Mouse (Mus musculus): ENCODE results near the gene Dpyd.

Dpyd gene

DNA sequence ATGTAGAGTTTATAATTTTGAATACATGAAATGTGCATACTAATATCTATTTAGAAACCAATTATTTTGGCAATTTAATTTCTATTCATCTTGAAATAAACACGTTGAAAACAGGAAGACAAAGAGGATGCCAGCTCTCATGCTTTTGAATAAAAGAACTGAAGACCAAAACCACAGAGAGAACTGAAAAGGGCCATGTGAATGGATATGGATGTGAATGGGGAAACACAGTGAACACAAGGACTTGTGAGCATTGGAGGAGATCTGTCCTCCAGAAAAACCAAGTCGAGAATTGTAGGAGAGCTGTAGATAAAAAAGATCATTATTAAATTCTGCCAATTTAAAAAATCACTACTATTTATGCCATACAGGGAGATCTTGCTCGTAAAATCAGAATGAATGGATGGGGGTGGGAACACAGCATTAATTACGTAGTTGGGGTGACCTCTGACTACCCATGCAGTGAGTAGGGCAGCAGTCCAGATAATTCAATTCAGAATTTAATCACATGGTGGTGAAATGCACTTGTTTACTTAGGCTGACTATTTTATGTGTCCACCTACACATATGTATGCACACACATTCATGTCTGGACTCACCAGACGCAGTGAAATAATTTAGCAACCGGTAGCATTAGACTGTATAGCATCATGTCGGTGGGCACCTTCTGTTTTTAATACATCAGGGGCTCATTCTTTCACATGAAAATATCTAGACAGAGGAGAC, 114.3 kb downstream of the Dpyd start:
- no peak for ATAC-seq (ENCODE audit: low TSS enrichment)

DNA sequence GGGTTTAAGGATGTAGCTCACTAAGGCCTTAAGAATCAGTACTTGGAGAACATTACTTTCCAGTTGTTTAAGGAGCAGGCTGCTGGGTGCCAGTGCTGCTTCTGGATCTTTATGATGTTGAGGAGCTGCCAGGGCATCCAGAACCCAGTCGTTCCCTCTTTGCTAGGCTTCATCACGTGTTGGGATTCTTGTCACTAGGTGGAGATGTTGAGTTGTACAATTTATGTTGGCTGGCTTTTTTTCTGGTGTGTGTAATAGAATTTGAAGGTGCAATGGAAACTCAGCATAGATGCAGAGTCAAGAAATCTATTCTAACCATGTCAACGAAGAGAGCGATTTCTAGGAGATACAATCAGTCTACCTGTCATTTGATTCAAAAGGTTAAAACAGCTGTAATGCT, 118.9 kb downstream of the Dpyd start:
- ATAC-seq (ENCODE audit: low TSS enrichment) = no peak

DNA sequence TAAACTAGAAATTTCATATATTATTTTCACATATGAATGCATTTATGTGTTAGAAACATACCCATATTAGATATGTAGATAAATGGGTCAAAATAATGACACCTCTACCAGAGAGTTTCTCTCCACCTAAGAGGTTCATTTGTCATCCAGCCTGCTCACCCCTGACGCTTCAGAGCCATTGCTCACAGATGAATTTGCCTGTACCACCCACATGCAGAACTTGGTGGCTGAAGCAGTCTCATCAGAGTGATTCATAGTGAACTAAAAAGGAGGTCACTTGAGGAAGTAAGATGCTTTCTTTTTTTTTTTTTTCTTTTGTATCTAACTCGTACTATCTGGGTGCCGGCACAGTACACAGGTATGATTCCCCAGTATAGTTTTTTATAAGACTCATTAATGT, 188.3 kb downstream of the Dpyd start:
- ATAC-seq (ENCODE audit: low TSS enrichment) = peak; percentile 89

DNA sequence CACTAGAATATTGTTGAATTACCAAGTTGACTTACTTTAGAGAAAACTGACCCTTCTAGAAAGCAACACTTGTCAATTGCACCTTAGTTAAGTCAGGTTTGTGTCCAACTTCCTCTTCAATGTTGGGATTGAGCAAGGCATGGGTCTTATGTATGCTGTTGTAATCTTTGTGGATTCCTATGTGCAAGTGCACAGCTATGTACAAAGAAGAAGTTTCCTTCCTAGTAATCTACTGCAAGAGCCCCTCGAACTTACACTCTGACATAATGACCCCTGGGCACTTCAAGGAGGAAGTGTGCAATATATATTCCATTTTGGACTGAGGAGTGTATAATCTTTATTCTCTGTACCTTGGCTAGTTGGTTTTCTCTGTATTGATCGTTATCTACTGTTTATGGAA, 191.7 kb downstream of the Dpyd start:
- ATAC-seq (ENCODE audit: low TSS enrichment) = no peak

DNA sequence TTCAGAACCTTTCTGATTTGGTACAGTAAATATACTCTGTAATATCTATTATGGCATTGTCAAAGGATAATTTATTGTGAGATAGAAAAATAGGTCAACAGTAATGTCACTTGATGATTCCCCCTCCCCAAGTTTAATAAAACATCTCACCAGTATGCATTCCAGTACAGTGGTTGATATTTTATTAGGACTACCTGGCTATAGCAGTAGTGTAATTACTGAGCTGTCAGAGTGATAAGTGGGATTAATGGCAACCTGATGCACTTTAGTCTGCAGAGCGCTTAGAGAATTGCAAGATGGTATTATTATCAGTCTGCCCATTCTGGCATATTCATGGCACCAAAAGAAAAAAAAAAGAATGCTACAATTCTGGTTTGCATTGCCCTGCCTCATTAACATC, 194.2 kb downstream of the Dpyd start:
- no peak for ATAC-seq (ENCODE audit: low TSS enrichment)

DNA sequence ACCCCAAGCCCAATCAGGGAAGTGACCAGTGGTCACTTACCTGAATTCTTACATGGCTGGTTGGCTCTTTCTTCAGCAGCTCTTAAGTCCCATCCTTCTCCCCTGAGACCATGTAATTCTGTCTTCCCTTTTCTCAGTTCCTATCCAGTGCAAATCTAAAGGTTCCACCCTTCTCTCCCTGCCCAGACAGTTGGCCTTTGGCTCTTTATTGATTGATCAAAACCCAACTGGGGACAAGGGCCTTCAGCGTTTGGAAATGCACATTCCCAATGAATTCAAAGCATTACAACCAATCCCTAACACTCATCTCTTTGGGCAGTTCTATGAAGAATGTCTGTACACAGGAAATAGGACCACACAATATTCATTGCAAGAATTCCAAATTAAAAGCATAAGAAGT, 251.0 kb downstream of the Dpyd start:
- ATAC-seq (ENCODE audit: low TSS enrichment) = no peak

DNA sequence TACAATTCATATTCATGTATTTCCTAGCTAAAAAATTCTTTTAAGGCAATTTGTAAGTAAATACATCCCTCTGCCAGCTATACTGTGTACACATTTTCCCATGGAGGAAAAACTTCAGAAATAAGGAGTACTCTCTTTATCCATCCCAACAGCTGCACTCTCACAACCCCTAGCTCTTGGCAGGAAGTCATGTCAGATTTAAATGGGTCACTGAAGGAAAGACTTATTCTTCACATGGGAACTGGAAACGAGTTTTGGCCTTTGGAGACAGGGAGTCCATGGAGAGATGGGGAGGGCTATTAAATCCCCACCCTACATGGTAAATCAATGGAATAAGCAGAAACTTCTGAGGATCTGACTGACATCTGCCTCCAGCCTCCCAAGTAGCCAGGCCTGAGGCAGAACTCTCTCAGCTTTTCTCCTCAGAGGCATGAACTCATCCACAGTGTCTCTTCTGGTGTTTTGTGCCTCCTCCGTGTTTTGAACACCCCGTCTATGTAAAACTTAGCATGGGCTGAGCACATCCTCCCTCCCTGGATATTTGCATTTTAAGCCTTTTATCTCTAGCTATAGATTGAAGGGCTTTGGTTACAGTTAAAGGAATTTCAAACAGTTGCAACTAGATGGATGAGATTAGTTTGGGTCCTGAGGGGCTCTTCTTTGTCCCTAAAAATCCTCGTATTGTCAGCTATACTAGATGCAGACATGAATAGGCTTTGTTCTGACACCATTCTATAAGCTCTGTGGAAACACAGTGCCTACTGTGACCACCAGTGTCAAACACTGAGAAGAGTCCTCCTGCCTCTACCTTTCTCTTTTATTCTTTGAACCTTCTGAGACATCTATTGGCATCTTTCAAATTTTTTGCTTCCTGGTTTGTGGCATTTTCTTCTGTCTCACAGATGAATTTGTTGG, 288.9 kb downstream of the Dpyd start:
- no peak for ATAC-seq (ENCODE audit: low TSS enrichment)

DNA sequence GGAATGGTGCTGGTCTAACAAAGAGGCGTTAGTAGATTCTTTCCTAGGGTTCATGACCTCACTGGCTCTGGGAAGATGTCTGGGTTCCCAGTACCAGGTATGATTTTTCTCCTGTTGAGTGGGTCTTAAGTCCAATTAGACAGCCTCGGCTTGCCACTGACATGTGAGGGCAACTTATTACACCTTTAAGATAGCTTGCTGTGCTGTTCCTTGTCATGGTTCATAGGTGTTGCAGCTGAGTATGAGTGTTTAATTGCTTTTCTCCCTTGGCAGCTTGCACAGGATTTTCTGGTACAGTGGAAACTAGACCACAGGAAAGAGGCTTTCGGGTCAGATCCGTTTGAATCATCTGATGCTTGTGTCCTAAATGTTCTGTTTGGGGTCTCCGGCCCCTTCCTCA, 290.8 kb downstream of the Dpyd start:
- no peak for ATAC-seq (ENCODE audit: low TSS enrichment)

DNA sequence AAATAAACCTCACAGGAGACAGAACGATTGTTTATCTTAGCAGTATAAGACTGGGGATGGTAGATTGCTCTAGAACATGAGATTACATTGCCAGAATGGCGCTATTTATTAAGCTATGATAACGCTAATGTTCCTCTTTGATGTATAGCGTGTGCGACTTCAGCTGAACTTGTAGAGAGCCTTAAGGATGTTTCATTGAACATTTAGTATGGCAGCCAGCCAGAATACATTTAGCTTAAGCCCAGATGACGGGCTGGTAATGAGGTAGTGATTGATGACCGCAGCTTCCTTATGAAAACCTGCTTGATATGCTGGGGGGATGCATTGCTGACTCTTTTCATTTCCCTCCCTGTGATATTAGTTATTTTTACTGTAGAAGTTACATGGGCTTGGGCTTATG, 293.5 kb downstream of the Dpyd start:
- ATAC-seq (ENCODE audit: low TSS enrichment) = no peak

DNA sequence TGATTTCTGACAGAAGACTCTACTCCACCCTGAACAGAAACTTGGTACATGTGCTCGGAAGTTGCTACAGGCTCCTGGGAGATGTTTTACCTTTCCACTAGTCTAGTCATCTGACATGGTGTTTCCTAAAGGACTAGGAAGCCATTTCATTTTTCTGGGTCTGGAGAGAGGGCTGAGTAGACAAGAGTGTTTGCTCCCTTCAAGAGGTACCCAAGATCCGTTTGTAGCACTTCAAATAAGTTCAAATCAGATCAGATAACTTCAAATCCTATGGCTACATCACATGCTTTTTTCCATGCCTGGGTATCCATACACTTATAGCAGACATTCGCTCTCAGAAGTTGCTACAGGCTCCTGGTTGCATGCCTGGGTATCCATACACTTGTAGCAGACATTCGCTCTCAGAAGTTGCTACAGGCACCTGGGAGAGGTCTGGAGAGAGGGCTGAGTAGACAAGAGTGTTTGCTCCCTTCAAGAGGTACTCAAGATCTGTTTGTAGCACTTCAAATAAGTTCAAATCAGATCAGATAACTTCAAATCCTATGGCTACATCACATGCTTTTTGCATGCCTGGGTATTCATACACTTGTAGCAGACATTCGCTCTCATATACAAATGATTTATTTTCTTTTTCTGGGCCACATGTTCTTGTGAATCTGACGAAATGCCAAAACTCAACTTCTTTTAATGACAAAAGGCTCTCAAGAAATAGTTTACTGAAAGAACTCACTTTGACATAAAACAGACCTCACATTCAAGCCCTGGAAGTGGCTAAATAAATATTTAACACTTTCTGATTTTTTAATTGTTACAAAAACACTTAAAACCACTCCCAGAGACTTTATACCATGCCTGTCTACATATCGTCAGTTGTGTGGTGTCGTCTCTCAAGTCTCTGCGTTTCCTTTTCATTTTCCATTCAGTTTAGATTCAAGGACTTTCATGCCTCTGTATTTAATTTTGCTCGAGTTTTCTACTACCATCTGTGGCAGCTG, 307.5 kb downstream of the Dpyd start:
- peak; percentile 52 for ATAC-seq (ENCODE audit: low TSS enrichment)

DNA sequence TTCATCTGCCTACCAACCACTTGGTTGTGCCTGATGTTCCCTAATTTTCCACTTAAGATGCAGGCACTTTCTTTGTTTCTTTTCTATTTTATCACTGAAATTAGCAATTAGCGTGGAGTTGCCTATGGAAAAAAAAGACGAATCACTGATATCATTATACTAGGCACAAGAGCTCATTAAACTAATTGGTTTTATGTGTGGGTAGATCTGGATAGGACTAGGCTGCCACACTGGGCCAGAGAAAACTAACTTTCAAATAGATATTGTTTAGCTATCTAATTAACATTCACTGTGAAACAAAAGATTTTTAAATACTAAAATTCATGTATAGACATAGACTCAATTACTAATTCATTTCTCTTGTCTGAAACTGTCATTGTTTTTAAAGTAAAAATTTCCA, 313.9 kb downstream of the Dpyd start:
- ATAC-seq (ENCODE audit: low TSS enrichment) = no peak

DNA sequence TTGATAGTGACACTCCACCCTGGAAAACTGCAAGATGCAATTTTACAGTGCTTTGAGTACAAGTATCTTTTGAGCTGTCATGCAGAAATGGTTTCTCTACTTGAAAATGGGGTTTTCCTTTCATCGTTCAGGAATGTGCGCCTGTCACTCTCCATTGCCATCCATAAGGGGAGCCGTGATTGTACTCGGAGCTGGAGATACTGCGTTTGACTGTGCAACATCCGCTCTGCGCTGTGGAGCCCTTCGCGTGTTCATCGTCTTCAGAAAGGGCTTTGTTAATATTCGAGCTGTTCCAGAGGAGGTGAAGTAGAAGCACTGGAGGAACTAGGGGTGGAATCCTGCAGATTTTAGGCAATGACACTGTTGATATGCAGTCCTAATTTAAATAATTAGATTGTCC, 337.1 kb downstream of the Dpyd start:
- no peak for ATAC-seq (ENCODE audit: low TSS enrichment)

DNA sequence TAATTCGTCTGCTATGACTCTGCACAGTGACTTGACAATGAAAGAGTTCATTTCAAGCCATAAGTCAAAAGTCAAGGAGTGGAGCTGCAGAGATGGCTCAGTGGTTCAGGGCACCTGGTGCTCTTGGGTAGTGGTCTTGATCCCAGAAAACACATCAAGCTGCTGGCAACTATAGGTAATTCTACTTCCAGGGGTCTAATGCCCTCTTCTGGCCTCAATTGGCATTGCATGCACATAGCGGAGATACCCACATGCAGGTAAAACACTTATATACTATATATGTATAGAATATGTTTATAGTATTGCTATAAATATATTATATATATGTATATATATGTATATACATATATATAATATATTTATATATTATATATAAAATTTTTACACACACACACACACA, 429.4 kb downstream of the Dpyd start:
- no peak for ATAC-seq (ENCODE audit: low TSS enrichment)

DNA sequence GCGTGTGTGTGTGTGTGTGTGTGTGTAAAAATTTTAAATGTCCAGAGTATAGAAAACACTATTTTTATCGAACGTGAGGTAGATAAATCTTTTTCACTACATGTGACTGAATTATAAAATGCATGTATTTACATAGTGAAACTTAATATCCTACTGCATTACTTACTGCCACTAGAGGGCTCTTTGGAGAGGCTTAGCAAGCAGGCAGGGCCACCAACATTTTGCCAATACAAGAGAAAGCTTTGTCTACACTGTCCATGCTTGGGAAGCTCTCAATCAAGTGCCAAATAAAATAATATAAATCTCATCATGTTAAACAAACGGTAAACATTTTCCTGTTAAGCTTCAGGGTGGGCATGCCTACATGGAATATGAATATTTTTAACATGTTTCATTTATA, 429.9 kb downstream of the Dpyd start:
- ATAC-seq (ENCODE audit: low TSS enrichment) = no peak

DNA sequence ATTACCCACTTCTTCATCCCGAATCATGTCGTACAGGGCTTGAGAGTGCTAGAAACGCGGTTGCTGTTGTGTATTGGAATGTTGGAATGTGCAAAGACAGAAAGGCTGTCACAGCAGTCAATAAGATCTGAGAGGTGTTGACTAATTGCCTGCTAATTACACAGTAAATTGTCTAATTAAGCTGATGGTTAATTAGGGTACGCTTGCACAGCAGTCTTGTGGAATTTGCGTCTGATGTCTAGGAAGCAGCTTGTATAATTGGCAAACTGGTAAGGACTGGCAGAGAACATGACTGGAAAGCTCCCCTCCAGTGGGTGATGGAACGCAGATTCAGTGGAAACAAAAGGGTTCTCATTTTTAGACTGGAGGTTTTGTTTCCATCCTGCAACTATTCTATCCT, 459.3 kb downstream of the Dpyd start:
- ATAC-seq (ENCODE audit: low TSS enrichment) = no peak

DNA sequence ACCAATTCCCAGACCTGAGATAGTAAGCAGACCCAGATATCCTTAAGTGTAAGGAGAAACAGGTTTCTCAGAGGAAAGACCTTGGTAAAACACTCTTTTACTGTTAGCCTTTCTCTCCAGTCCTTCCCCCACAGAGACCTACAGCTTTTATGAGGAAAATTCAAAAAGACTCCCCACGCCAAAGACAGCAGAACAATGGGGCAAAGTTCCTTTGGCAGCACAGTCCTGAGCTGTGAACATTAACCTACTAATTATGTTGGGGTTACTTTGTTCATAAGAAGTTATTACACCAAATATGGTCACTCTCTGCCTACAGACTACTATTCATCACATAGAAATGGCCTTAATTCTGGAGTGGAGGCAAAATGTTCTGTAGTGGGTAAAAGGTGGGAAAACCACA, 480.7 kb downstream of the Dpyd start:
- ATAC-seq (ENCODE audit: low TSS enrichment) = no peak

DNA sequence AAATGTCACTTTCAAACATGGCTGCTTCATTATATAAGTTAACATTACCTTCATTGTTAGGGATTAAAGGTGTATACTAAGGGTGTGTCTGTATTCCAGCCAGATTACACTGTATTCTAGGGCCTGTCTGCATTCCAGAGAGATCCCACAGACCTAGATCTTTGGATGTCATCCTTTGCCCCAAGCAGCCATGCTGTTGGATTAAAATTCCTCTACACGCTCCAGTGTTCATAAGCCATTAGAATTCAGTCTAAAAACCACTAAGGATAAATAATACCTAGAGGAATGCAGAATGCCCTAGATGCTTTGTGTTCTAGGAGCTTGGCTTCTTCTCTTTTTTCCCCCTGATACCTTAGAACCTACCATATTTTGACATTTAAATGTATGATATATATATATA, 494.2 kb downstream of the Dpyd start:
- ATAC-seq (ENCODE audit: low TSS enrichment) = no peak

DNA sequence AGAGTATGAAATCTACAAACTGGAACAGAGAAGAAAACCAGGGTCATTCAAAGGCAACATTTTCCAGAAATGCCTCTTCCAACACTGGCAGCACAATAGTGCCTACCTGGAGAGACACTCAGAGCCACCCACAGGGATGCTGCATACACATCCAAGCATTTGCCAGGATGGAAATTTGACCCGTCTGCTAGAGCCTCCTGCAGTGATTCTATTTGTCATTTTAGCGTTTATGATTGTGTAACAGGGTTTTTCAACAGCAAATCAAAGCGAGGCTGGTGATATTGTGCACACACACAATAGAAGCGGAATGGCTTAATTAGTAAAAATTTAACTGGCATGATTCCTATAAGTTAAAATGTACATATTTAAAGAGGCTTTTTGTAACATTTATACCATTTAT, 501.3 kb downstream of the Dpyd start:
- ATAC-seq (ENCODE audit: low TSS enrichment) = no peak

DNA sequence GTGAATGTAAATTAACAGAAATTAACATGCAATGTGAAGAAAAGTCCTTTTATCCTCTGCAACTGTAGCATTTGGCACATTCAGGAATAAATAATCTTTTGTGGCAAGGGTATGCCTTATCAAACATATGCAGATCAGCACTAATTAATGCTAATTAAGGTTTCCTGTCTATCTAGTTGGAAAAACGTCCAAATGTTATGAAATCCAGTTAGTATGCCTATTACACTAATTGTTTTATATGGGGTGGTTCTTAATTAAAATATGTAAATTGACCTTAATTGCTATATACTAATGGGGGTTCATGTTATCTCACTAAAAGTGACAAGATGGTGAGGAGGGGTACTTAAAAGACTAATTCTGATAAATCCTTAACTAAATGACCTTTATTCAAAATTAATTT, 501.7 kb downstream of the Dpyd start:
- no peak for ATAC-seq (ENCODE audit: low TSS enrichment)

DNA sequence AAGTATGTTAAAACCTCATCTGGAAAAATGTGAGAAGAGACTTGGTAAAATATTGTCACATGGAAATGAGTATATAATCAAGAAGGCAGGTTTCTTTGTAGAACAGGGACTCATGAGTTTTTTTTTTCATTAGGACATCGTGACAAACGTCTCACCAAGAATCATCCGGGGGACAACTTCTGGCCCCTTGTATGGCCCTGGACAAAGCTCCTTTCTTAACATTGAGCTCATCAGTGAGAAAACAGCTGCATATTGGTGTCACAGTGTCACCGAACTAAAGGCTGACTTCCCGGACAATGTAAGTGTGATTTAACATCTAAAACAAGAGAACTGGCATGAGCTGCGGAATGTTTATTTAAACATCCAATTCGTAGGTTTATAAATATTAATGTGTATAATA, 502.8 kb downstream of the Dpyd start:
- ATAC-seq (ENCODE audit: low TSS enrichment) = no peak

DNA sequence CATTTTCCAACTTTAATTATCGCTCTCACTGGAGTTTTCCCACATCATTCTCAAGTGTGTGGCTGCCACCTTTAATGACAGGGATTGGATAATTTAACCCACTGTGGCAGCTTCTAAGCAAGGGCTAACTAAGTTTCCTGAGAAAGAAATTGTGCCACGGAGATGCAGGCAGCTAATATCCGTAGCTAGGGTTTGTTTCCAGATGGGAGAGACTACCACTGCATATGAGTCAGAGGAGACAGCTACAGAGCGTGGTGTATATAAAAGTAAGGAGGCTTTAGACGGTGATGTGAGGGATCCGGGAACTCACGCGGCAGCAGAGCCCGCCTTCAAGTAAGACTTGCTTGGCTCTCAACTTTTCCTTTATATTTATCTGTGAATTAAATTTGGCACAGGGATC, 505.3 kb downstream of the Dpyd start:
- ATAC-seq (ENCODE audit: low TSS enrichment) = peak; percentile 95

DNA sequence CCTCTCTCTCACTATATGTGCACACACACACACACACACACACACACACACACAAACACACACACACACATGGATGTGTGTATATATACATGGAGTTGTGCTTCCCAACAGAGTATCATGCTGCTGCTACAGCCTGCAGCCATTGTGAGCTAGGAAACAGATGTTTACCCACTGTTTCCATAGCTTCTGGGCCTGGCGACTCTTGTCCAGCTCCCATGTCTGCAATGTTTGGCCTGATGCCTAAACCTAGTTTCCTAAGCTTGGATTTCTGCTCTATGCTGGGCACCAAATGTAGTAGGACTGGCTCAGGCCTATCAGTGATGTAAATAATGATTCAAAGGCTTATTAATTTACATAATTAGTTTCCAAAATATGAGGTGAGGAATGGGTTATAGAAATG, 524.7 kb downstream of the Dpyd start:
- no peak for ATAC-seq (ENCODE audit: low TSS enrichment)
